15 mouse cellular contexts compared by ENCODE assay signal in the genomic region with DNA sequence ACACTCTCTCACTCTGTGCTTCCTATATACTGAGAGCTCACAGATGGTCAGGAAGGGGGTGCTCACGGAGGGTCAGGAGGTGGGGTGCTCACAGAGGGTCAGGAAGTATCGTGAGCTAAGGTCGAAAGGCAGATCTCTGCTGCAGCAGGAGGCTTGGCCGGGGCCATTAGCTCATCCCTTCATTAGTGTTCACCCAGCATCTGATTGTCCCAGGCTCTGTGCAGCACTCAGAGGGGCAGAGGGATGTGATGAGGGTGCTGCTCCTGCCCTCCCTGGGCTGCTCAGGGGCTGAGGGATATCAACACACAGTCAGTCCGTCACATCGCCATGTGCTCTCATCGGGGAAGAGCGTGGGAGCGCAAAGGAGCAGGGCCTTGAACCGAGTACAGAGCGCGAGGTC. TPM values are rescaled to one million over a fixed set of nuclear protein-coding genes. Genes with fewer than 3 reads are reported as not detected.
DNase-seq lines count a peak whose midpoint lies in the region; ATAC-seq lines count a peak whose summit lies in the region.
"Had no signal": no experiment of that assay in that cellular context is flagged by ENCODE, and none has a peak within 500 bp of the region (broad histone marks: within the 10 kb centered on the region; RNA-seq: fewer than 3 reads in every experiment).

No protein-coding gene starts in this region.

- intact Hi-C loops in left cerebral cortex, postnatal 36 days (cut with DNase I) = no loop called here

- 0 out of 2 replicates have a peak overlapping the region, but pooled peaks have one; percentile 30 for H3K27ac ChIP-seq in hindbrain, embryonic 13.5 days
- H3K27ac ChIP-seq in hindbrain, embryonic 14.5 days = no peak overlapping the region
- 0 out of 2 replicates have a peak overlapping the region, but pooled peaks have one; percentile 34 for H3K27ac ChIP-seq in neural tube, embryonic 11.5 days (ENCODE audit: low read depth, low read length)
- no peak overlapping the region for H3K27ac ChIP-seq in neural tube, embryonic 15.5 days (replicated peaks)
- H3K27ac ChIP-seq in intestine, embryonic 15.5 days = peak overlapping the region; percentile 72; the same call in 1 of the 2 replicates
- 0 out of 2 replicates have a peak overlapping the region, but pooled peaks have one; percentile 33 for H3K27ac ChIP-seq in stomach, embryonic 16.5 days (ENCODE audit: low read length)

- H3K4me3 ChIP-seq in hindbrain, embryonic 13.5 days = no peak overlapping the region
- H3K4me3 ChIP-seq in hindbrain, embryonic 14.5 days (replicated peaks; ENCODE audit: low read length) = no peak overlapping the region
- no peak overlapping the region for H3K4me3 ChIP-seq in neural tube, embryonic 11.5 days (ENCODE audit: low read depth, low read length)
- H3K4me3 ChIP-seq in neural tube, embryonic 15.5 days (replicated peaks) = no peak overlapping the region
- no peak overlapping the region for H3K4me3 ChIP-seq in intestine, embryonic 15.5 days (replicated peaks)
- no peak overlapping the region for H3K4me3 ChIP-seq in stomach, embryonic 16.5 days (replicated peaks; ENCODE audit: low read length)

- DNase-seq in hindbrain, embryonic 14.5 days (ENCODE audit: low spot score) = no peak
- DNase-seq in neural tube, embryonic 11.5 days (ENCODE audit: low spot score) = no peak
- DNase-seq in spleen, postnatal 10 days (ENCODE audit: low spot score in 2 of 2) = no peak
- no peak for DNase-seq in left cerebral cortex, postnatal 36 days (ENCODE audit: low spot score in 2 of 2)
- DNase-seq: cerebellum, adult 2 months; right cerebral cortex, postnatal 14 days; thymus, postnatal 4 days had no signal

- no peaks in the 10 kb centered on the region for H3K9me3 ChIP-seq in hindbrain, embryonic 13.5 days
- no peaks in the 10 kb centered on the region for H3K9me3 ChIP-seq in hindbrain, embryonic 14.5 days (ENCODE audit: control insufficient read depth, low read length)
- no peaks in the 10 kb centered on the region for H3K9me3 ChIP-seq in neural tube, embryonic 11.5 days (ENCODE audit: control insufficient read depth, low read length)
- no peaks in the 10 kb centered on the region for H3K9me3 ChIP-seq in neural tube, embryonic 15.5 days (replicated peaks)
- no peaks in the 10 kb centered on the region for H3K9me3 ChIP-seq in intestine, embryonic 15.5 days
- H3K9me3 ChIP-seq in stomach, embryonic 16.5 days (replicated peaks; ENCODE audit: control insufficient read depth, low read length) = no peaks in the 10 kb centered on the region
- H3K9me3 ChIP-seq: G1E had no signal

- no peak for ATAC-seq in hindbrain, embryonic 13.5 days (ENCODE audit: low FRiP score)
- ATAC-seq in hindbrain, embryonic 14.5 days (ENCODE audit: low FRiP score) = no peak
- no peak for ATAC-seq in neural tube, embryonic 11.5 days (ENCODE audit: insufficient read depth, low FRiP score, low TSS enrichment)
- no peak for ATAC-seq in neural tube, embryonic 15.5 days (ENCODE audit: low FRiP score)
- peak; percentile 12; the same call in 1 of the 2 replicates for ATAC-seq in intestine, embryonic 15.5 days
- ATAC-seq in stomach, embryonic 16.5 days (ENCODE audit: insufficient read depth, low FRiP score) = no peak

- WGBS in hindbrain, embryonic 13.5 days = 53% methylated on average over 12 of the region's 12 CpGs
- WGBS in hindbrain, embryonic 14.5 days = 59% methylated on average over 12 of the region's 12 CpGs
- 41% methylated on average over 12 of the region's 12 CpGs for WGBS in neural tube, embryonic 11.5 days
- WGBS in neural tube, embryonic 15.5 days = 55% methylated on average over 12 of the region's 12 CpGs
- 55% methylated on average over 12 of the region's 12 CpGs for WGBS in intestine, embryonic 15.5 days
- 44% methylated on average over 12 of the region's 12 CpGs for WGBS in stomach, embryonic 16.5 days

- H3K27me3 ChIP-seq in hindbrain, embryonic 13.5 days = no peaks in the 10 kb centered on the region
- no peaks in the 10 kb centered on the region for H3K27me3 ChIP-seq in hindbrain, embryonic 14.5 days (ENCODE audit: control insufficient read depth, insufficient read depth, low read length)
- no peaks in the 10 kb centered on the region for H3K27me3 ChIP-seq in neural tube, embryonic 11.5 days (ENCODE audit: control insufficient read depth, insufficient read depth, low read length)
- H3K27me3 ChIP-seq in neural tube, embryonic 15.5 days (replicated peaks) = no peaks in the 10 kb centered on the region
- no peaks in the 10 kb centered on the region for H3K27me3 ChIP-seq in intestine, embryonic 15.5 days (replicated peaks)
- H3K27me3 ChIP-seq in stomach, embryonic 16.5 days (ENCODE audit: control insufficient read depth, insufficient read depth, low read length) = no peaks in the 10 kb centered on the region

- H3K9ac ChIP-seq in hindbrain, embryonic 13.5 days = peak overlapping the region; percentile 43
- no peak overlapping the region for H3K9ac ChIP-seq in hindbrain, embryonic 14.5 days
- H3K9ac ChIP-seq in neural tube, embryonic 11.5 days (ENCODE audit: low read length) = no peak overlapping the region
- no peak overlapping the region for H3K9ac ChIP-seq in neural tube, embryonic 15.5 days (replicated peaks)
- H3K9ac ChIP-seq in intestine, embryonic 15.5 days = no peak overlapping the region
- H3K9ac ChIP-seq in stomach, embryonic 16.5 days (ENCODE audit: low read length) = peak overlapping the region; percentile 38

- peaks cover 29% of the 10 kb centered on the region for H3K4me1 ChIP-seq in hindbrain, embryonic 13.5 days (replicated peaks)
- H3K4me1 ChIP-seq in hindbrain, embryonic 14.5 days (replicated peaks; ENCODE audit: control insufficient read depth, insufficient read depth, low read length) = 0 out of 2 replicates have a peak, but pooled peaks cover 9% of the 10 kb centered on the region
- peaks cover 19% of the 10 kb centered on the region for H3K4me1 ChIP-seq in neural tube, embryonic 11.5 days (ENCODE audit: control insufficient read depth, insufficient read depth, low read length)
- peaks cover 36% of the 10 kb centered on the region for H3K4me1 ChIP-seq in neural tube, embryonic 15.5 days
- H3K4me1 ChIP-seq in intestine, embryonic 15.5 days (replicated peaks) = peaks cover 68% of the 10 kb centered on the region
- H3K4me1 ChIP-seq in stomach, embryonic 16.5 days (ENCODE audit: control insufficient read depth, insufficient read depth, low read length) = peaks cover 67% of the 10 kb centered on the region

- no peak overlapping the region for H3K4me2 ChIP-seq in hindbrain, embryonic 13.5 days
- no peak overlapping the region for H3K4me2 ChIP-seq in hindbrain, embryonic 14.5 days (replicated peaks)
- no peak overlapping the region for H3K4me2 ChIP-seq in neural tube, embryonic 11.5 days (ENCODE audit: low read depth)
- no peak overlapping the region for H3K4me2 ChIP-seq in neural tube, embryonic 15.5 days
- H3K4me2 ChIP-seq in intestine, embryonic 15.5 days (replicated peaks) = peak overlapping the region; percentile 42; the same call in 1 of the 2 replicates
- H3K4me2 ChIP-seq in stomach, embryonic 16.5 days (ENCODE audit: low read depth, low read length) = peak overlapping the region; percentile 31; the same call in 1 of the 2 replicates

- peaks cover 3% of the 10 kb centered on the region; the same call in 1 of the 2 replicates for H3K36me3 ChIP-seq in hindbrain, embryonic 13.5 days
- no peaks in the 10 kb centered on the region for H3K36me3 ChIP-seq in hindbrain, embryonic 14.5 days (replicated peaks; ENCODE audit: control insufficient read depth, insufficient read depth)
- H3K36me3 ChIP-seq in neural tube, embryonic 11.5 days (ENCODE audit: control insufficient read depth, insufficient read depth, low read length) = no peaks in the 10 kb centered on the region
- no peaks in the 10 kb centered on the region for H3K36me3 ChIP-seq in neural tube, embryonic 15.5 days
- no peaks in the 10 kb centered on the region for H3K36me3 ChIP-seq in intestine, embryonic 15.5 days
- H3K36me3 ChIP-seq in stomach, embryonic 16.5 days (ENCODE audit: control insufficient read depth, insufficient read depth, low read length) = no peaks in the 10 kb centered on the region

RNA-seq across cellular contexts. Expression of a gene that starts 18.0 kb away (rescaled TPM):
- polyA plus RNA-seq in hindbrain, embryonic 13.5 days (2015; fragmentation: Nextera tagmentation; extraction: Ambion mirVana) = 19.9 and 23.4 TPM in 2 replicates
- 11.3 and 12.2 TPM in 2 replicates for polyA plus RNA-seq in hindbrain, embryonic 14.5 days (2014; fragmentation: Nextera tagmentation; extraction: Ambion mirVana)
- polyA plus RNA-seq in neural tube, embryonic 11.5 days (2014; fragmentation: Nextera tagmentation; extraction: Ambion mirVana) = 13.3 and 13.7 TPM in 2 replicates
- polyA plus RNA-seq in neural tube, embryonic 15.5 days (2015; fragmentation: Nextera tagmentation; extraction: Ambion mirVana) = 21.3 and 28.2 TPM in 2 replicates
- 56.9 and 58.2 TPM in 2 replicates for polyA plus RNA-seq in intestine, embryonic 15.5 days (2015; fragmentation: Nextera tagmentation; extraction: Ambion mirVana)
- 41.9 and 44.5 TPM in 2 replicates for polyA plus RNA-seq in stomach, embryonic 16.5 days (2015; fragmentation: Nextera tagmentation; extraction: Ambion mirVana)
- 10 to 100 TPM; 15.1 to 24.7 TPM for total RNA-seq in left cerebral cortex, postnatal 36 days (2021)

RNA-seq across cellular contexts. Expression of a gene that starts 34.8 kb away (rescaled TPM):
- polyA plus RNA-seq in hindbrain, embryonic 13.5 days (2015; fragmentation: Nextera tagmentation; extraction: Ambion mirVana) = 895 and 907 TPM in 2 replicates
- 952 and 1,000 TPM in 2 replicates for polyA plus RNA-seq in hindbrain, embryonic 14.5 days (2014; fragmentation: Nextera tagmentation; extraction: Ambion mirVana)
- polyA plus RNA-seq in neural tube, embryonic 11.5 days (2014; fragmentation: Nextera tagmentation; extraction: Ambion mirVana) = 1,266 and 1,290 TPM in 2 replicates
- polyA plus RNA-seq in neural tube, embryonic 15.5 days (2015; fragmentation: Nextera tagmentation; extraction: Ambion mirVana) = 785 and 1,036 TPM in 2 replicates
- 1,607 and 1,644 TPM in 2 replicates for polyA plus RNA-seq in intestine, embryonic 15.5 days (2015; fragmentation: Nextera tagmentation; extraction: Ambion mirVana)
- 1,450 and 1,538 TPM in 2 replicates for polyA plus RNA-seq in stomach, embryonic 16.5 days (2015; fragmentation: Nextera tagmentation; extraction: Ambion mirVana)
- 100 to 1,000 TPM; 173 to 213 TPM for total RNA-seq in left cerebral cortex, postnatal 36 days (2021)

RNA-seq across cellular contexts. Expression of a gene that starts 39.9 kb away (rescaled TPM):
- polyA plus RNA-seq in hindbrain, embryonic 13.5 days (2015; fragmentation: Nextera tagmentation; extraction: Ambion mirVana) = 30.0 TPM in 2 replicates
- polyA plus RNA-seq in hindbrain, embryonic 14.5 days (2014; fragmentation: Nextera tagmentation; extraction: Ambion mirVana) = 19.1 and 20.3 TPM in 2 replicates
- polyA plus RNA-seq in neural tube, embryonic 11.5 days (2014; fragmentation: Nextera tagmentation; extraction: Ambion mirVana) = 15.5 and 23.5 TPM in 2 replicates
- polyA plus RNA-seq in neural tube, embryonic 15.5 days (2015; fragmentation: Nextera tagmentation; extraction: Ambion mirVana) = 31.0 and 37.1 TPM in 2 replicates
- 18.6 and 19.8 TPM in 2 replicates for polyA plus RNA-seq in intestine, embryonic 15.5 days (2015; fragmentation: Nextera tagmentation; extraction: Ambion mirVana)
- 24.4 and 28.0 TPM in 2 replicates for polyA plus RNA-seq in stomach, embryonic 16.5 days (2015; fragmentation: Nextera tagmentation; extraction: Ambion mirVana)
- total RNA-seq in left cerebral cortex, postnatal 36 days (2021) = 10 to 100 TPM; 19.7 to 51.7 TPM

RNA-seq across cellular contexts. Expression of a gene that starts 40.6 kb away (rescaled TPM):
- polyA plus RNA-seq in hindbrain, embryonic 13.5 days (2015; fragmentation: Nextera tagmentation; extraction: Ambion mirVana) = 42.2 and 42.4 TPM in 2 replicates
- polyA plus RNA-seq in hindbrain, embryonic 14.5 days (2014; fragmentation: Nextera tagmentation; extraction: Ambion mirVana) = 40.5 and 45.2 TPM in 2 replicates
- 38.6 and 42.6 TPM in 2 replicates for polyA plus RNA-seq in neural tube, embryonic 11.5 days (2014; fragmentation: Nextera tagmentation; extraction: Ambion mirVana)
- 35.7 and 37.6 TPM in 2 replicates for polyA plus RNA-seq in neural tube, embryonic 15.5 days (2015; fragmentation: Nextera tagmentation; extraction: Ambion mirVana)
- 31.8 and 34.7 TPM in 2 replicates for polyA plus RNA-seq in intestine, embryonic 15.5 days (2015; fragmentation: Nextera tagmentation; extraction: Ambion mirVana)
- 33.6 and 35.1 TPM in 2 replicates for polyA plus RNA-seq in stomach, embryonic 16.5 days (2015; fragmentation: Nextera tagmentation; extraction: Ambion mirVana)
- total RNA-seq in left cerebral cortex, postnatal 36 days (2021) = 10 to 100 TPM; 61.2 to 69.0 TPM

RNA-seq across cellular contexts. Expression of a gene that starts 58.4 kb away (rescaled TPM):
- not detected in 2 replicates for polyA plus RNA-seq in hindbrain, embryonic 13.5 days (2015; fragmentation: Nextera tagmentation; extraction: Ambion mirVana)
- polyA plus RNA-seq in hindbrain, embryonic 14.5 days (2014; fragmentation: Nextera tagmentation; extraction: Ambion mirVana) = 0.67 TPM in 1 of 2 replicates, not detected in the other
- polyA plus RNA-seq in neural tube, embryonic 11.5 days (2014; fragmentation: Nextera tagmentation; extraction: Ambion mirVana) = not detected in 2 replicates
- 0.81 and 1.1 TPM in 2 replicates for polyA plus RNA-seq in neural tube, embryonic 15.5 days (2015; fragmentation: Nextera tagmentation; extraction: Ambion mirVana)
- polyA plus RNA-seq in intestine, embryonic 15.5 days (2015; fragmentation: Nextera tagmentation; extraction: Ambion mirVana) = 2.1 and 2.9 TPM in 2 replicates
- polyA plus RNA-seq in stomach, embryonic 16.5 days (2015; fragmentation: Nextera tagmentation; extraction: Ambion mirVana) = 16.6 and 20.5 TPM in 2 replicates
- total RNA-seq in left cerebral cortex, postnatal 36 days (2021) = not detected
- total RNA-seq: adrenal gland, adult 18-20 months; G1E; heart, postnatal 14 days; layer of hippocampus, postnatal 25 days had no signal
- polyA plus RNA-seq: cerebellum, adult 2 months had no signal

Comparison
In these comparisons a context has a peak if more than half of its experiments do, and no peak if none do; other contexts are left out.
1. H3K27ac ChIP-seq: peak in hindbrain, embryonic 13.5 days (single experiment), neural tube, embryonic 11.5 days (single experiment), intestine, embryonic 15.5 days (single experiment) and stomach, embryonic 16.5 days (single experiment); none in hindbrain, embryonic 14.5 days (single experiment) and neural tube, embryonic 15.5 days (single experiment).
2. H3K9ac ChIP-seq: peak in hindbrain, embryonic 13.5 days (single experiment) and stomach, embryonic 16.5 days (single experiment); none in hindbrain, embryonic 14.5 days (single experiment), neural tube, embryonic 11.5 days (single experiment), neural tube, embryonic 15.5 days (single experiment) and intestine, embryonic 15.5 days (single experiment).
3. H3K4me2 ChIP-seq: peak in intestine, embryonic 15.5 days (single experiment) and stomach, embryonic 16.5 days (single experiment); none in hindbrain, embryonic 13.5 days (single experiment), hindbrain, embryonic 14.5 days (single experiment), neural tube, embryonic 11.5 days (single experiment) and neural tube, embryonic 15.5 days (single experiment).